Mouse (Mus musculus) stomach, postnatal 0 days (tissue): Measurements from ENCODE around the gene Cavin4. TPM values are rescaled to one million over a fixed set of nuclear protein-coding genes. Genes with fewer than 3 reads are reported as not detected.

Source experiments
- ATAC-seq: fragments of 200-750 bp; cut with Nextera tagmentation; 2 replicates; pipeline ENCODE4 v1.8.0; 2017; ENCODE audit not compliant: low FRiP score, low TSS enrichment
- DNase-seq: peaks from one replicate; pipeline ENCODE4 v3.0.0-alpha.2; 2016; ENCODE audit warnings: low spot score
- H3K27ac ChIP-seq: fragments of 300-500 bp; sonication (generic); replicated peaks from 2 replicates; pipeline ENCODE4 v1.5.1; 2014; ENCODE audit warnings: mild to moderate bottlenecking, control low read depth
- H3K27me3 ChIP-seq: fragments of 300-500 bp; sonication (generic); 2 replicates; pipeline ENCODE4 v1.6.1; 2014; ENCODE audit warnings: low read length; ENCODE audit not compliant: control insufficient read depth, insufficient read depth
- H3K36me3 ChIP-seq: fragments of 300-500 bp; sonication (generic); 2 replicates; pipeline ENCODE4 v1.6.1; 2014; ENCODE audit warnings: low read length, mixed read lengths; ENCODE audit not compliant: control insufficient read depth, insufficient read depth
- H3K4me1 ChIP-seq: fragments of 300-500 bp; sonication (generic); replicated peaks from 2 replicates; pipeline ENCODE4 v1.6.1; 2014; ENCODE audit warnings: antibody characterized with exemption; ENCODE audit not compliant: control insufficient read depth, insufficient read depth
- H3K4me2 ChIP-seq: fragments of 300-500 bp; sonication (generic); replicated peaks from 2 replicates; pipeline ENCODE4 v1.6.1; 2014; ENCODE audit warnings: low read depth, mild to moderate bottlenecking, control low read depth, moderate library complexity
- H3K4me3 ChIP-seq: fragments of 300-500 bp; sonication (generic); 2 replicates; pipeline ENCODE4 v1.5.1; 2014; ENCODE audit warnings: low read depth, low read length, control low read depth
- H3K9ac ChIP-seq: fragments of 300-500 bp; sonication (generic); 2 replicates; pipeline ENCODE4 v1.6.1; 2014; ENCODE audit warnings: mild to moderate bottlenecking, low read length, control low read depth, mixed read lengths
- H3K9me3 ChIP-seq: fragments of 300-500 bp; sonication (generic); 2 replicates; pipeline ENCODE4 v1.6.1; 2016; ENCODE audit warnings: low read length; ENCODE audit not compliant: control insufficient read depth
- CTCF ChIP-seq: IDR thresholded peaks from 2 replicates; pipeline ENCODE4 v1.5.1; 2016; ENCODE audit warnings: antibody characterized with exemption, low read depth, mild to moderate bottlenecking, moderate library complexity
- EP300 ChIP-seq: optimal IDR thresholded peaks from 2 replicates; pipeline ENCODE3; 2016; ENCODE audit warnings: antibody characterized with exemption
- WGBS: fragments of 180-500 bp; shearing (Covaris S2); extraction: QIAGEN DNeasy Blood & Tissue Kit; methylation state at CpG from one replicate; pipeline ENCODE4 v1.1.7; 2014; 5-methylcytosine and 5-hydroxymethylcytosine counted together
- polyA plus RNA-seq: library from polyadenylated mRNA; unstranded; fragments of >200 nt; fragmentation: Nextera tagmentation; extraction: Ambion mirVana; gene quantifications from 2 replicates; pipeline ENCODE4 v1.2.1, GENCODE M21; 2015

The Cavin4 gene
- polyA plus RNA-seq, 1 experiment from 2014 or later = 0.39 TPM

DNA sequence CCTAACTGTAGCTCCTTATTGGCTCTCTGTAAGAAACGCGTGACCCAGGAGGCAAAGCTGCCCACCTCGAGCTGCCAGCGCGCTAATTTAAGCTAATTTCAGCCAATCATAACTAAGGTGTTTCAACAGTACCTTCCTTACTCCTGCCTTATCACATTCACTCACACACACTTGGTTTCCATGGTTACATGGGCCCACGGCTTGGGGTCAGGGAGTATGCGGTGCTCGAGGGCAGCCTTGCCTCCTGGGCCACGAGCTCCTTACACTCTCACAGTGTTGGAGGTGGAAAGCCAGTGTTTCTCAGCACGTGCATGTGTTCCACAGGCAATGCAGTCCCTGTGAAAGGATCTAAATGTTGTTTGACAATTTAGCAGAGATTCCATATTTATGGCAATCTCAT is 25.2 kb upstream of the Cavin4 start:
- TF ChIP-seq CTCF (no peak), EP300 (no peak)

DNA sequence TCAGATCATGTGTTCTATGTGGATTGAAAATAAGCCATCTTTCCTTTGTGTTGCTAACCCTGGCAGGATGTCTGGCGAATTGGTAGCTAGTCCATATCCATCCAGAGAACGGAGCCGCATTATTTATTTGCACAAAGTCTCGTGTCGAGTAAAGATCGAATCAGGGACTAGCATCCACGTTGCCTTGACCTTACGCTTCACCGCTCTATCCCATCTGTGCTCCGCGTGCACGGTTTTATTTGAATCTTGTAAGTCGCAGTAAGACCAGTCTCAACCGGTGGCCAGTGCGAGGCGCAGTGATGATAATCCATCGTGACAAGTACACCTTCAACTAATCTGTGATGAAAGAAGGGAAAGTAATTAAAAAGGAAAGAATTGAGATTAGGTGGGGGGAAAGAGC is 23.8 kb upstream of the Cavin4 start:
- Histone ChIP-seq H3K4me3 (no peak overlapping the region), H3K9me3 (no peaks in the 10 kb centered on the region), H3K4me1 (no peaks in the 10 kb centered on the region), H3K27ac (no peak overlapping the region), H3K4me2 (no peak overlapping the region), H3K36me3 (0 out of 2 replicates have a peak, but pooled peaks cover 2% of the 10 kb centered on the region), H3K9ac (no peak overlapping the region), H3K27me3 (no peaks in the 10 kb centered on the region)
- TF ChIP-seq CTCF (no peak), EP300 (no peak)
- DNase-seq = no peak
- 92% methylated on average over 17 of the region's 17 CpGs for WGBS
- ATAC-seq = no peak

More for the DNA sequence above, 25.2 kb upstream of the Cavin4 start:
- H3K4me2 ChIP-seq = no peak overlapping the region
- DNase-seq = no peak
- no peak overlapping the region for H3K9ac ChIP-seq
- no peak overlapping the region for H3K4me3 ChIP-seq
- H3K27me3 ChIP-seq = no peaks in the 10 kb centered on the region
- no peak for ATAC-seq
- 64% methylated on average over 10 of the region's 10 CpGs for WGBS
- 0 out of 2 replicates have a peak, but pooled peaks cover 2% of the 10 kb centered on the region for H3K36me3 ChIP-seq
- no peak overlapping the region for H3K27ac ChIP-seq
- H3K9me3 ChIP-seq = no peaks in the 10 kb centered on the region
- no peaks in the 10 kb centered on the region for H3K4me1 ChIP-seq

DNA sequence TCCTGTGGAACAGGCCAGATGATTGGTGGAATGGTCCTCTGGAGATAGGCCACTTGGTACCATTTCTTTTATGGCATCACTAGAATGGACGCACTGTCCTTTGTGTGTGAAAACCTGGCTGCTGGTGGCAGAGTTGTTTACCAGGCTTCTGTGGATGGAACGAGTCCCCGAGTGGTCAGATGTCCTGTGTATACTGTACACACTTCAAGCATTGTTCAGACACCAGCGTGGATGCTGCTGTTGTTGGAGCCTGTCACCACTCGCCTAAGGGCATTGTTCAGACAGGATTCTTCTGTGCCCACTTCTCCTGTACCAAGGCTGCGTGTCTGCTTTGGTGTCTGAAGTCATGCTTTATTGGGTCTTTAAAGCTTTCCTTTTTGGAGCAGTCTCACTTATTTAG is 19.5 kb upstream of the Cavin4 start:
- no peaks in the 10 kb centered on the region for H3K36me3 ChIP-seq
- WGBS = 75% methylated on average over 6 of the region's 6 CpGs
- H3K4me2 ChIP-seq = no peak overlapping the region
- no peak overlapping the region for H3K27ac ChIP-seq
- H3K4me3 ChIP-seq = no peak overlapping the region
- H3K27me3 ChIP-seq = no peaks in the 10 kb centered on the region
- no peak overlapping the region for H3K9ac ChIP-seq
- no peaks in the 10 kb centered on the region for H3K4me1 ChIP-seq
- ATAC-seq (no peak), DNase-seq (no peak)
- H3K9me3 ChIP-seq = no peaks in the 10 kb centered on the region
- TF ChIP-seq EP300 = no peak
- TF ChIP-seq CTCF = no peak

DNA sequence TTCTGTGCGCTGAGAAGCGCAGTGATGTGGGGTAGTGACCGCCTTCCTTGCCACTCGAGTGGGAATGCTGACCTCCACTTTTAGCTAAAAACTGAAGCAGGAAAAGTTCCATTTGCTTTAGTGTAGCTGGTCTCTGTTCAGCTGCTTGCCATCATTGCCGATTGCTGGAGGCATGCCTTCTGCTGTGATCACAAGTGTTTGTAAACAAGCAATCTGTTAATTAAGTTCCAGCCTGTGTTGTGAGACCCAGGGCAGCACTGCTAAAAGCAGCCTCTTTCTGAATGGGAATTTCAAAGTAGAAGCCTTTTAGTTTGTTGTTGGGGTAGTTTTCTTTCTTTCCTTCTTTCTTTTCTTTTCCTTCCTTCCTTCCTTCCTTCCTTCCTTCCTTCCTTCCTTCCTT is 17.2 kb upstream of the Cavin4 start:
- WGBS = 95% methylated on average over 5 of the region's 5 CpGs

DNA sequence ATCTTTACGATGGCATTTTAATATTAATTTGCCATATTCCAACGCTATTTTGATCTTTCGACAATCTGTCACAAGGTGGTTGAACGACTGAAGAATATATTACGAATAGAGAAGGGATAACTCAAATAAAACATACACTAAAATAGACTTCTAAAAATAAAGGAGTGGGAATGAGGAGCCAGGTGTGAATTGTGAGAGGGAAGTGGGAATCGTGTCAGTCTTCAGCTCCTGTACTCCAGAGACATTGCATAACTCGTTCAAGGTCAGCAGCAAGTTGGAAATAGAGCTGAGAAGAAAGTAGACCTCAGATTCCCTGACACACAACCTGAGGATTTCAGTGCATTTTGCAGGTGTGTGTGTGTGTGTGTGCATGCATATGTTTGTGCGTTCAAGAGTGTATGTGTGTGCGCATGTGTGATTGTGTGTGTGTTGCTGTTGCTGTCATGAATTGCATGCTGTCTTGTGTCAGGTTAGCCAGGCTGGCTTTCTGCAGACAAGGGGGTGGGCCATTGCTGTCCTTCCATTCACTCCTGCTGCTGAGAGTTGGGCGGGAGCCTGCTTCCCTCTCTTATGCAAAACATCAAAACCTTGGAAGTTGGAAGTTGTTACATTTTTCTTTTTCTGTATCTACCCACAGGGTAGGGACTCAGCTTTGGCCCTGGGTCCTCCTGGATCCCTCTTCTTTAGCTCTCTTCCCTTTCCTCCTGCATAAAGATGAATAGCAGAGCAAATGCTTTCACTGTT is 12.5 kb upstream of the Cavin4 start:
- no peak overlapping the region for H3K4me3 ChIP-seq
- H3K4me2 ChIP-seq = no peak overlapping the region
- H3K27ac ChIP-seq = no peak overlapping the region
- H3K36me3 ChIP-seq = no peaks in the 10 kb centered on the region
- H3K27me3 ChIP-seq = no peaks in the 10 kb centered on the region
- 91% methylated on average over 10 of the region's 10 CpGs for WGBS
- ATAC-seq = no peak
- H3K4me1 ChIP-seq = no peaks in the 10 kb centered on the region
- H3K9me3 ChIP-seq = no peaks in the 10 kb centered on the region
- DNase-seq = no peak
- no peak overlapping the region for H3K9ac ChIP-seq
- TF ChIP-seq EP300 (no peak), CTCF (no peak)

More for the DNA sequence above, 17.2 kb upstream of the Cavin4 start:
- Histone ChIP-seq H3K9ac (no peak overlapping the region), H3K27me3 (no peaks in the 10 kb centered on the region), H3K27ac (no peak overlapping the region), H3K9me3 (no peaks in the 10 kb centered on the region), H3K36me3 (no peaks in the 10 kb centered on the region), H3K4me2 (no peak overlapping the region), H3K4me1 (no peaks in the 10 kb centered on the region), H3K4me3 (no peak overlapping the region)
- DNase-seq = no peak
- TF ChIP-seq EP300 (no peak), CTCF (no peak)
- ATAC-seq = no peak

DNA sequence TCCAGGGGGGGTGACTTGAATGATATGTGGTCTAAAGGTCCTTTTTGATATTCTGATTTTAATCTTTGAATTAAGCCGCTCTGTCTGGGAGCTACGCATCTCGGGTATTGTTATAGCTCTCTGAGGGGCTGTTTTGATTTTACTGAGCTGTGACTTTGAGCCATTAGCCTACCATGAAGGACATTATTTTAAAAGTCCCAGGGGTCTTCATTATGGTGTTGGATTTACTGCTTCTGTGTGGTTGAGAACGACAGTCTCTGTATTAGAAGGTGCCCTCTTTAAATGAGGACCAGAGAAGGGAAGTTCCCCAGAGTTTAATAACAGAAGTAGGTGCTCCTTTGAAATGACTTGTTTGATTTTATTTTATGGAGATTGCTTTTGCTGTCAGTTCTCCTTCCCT is 9.2 kb upstream of the Cavin4 start:
- Histone ChIP-seq H3K9me3 (no peaks in the 10 kb centered on the region), H3K4me2 (no peak overlapping the region), H3K36me3 (no peaks in the 10 kb centered on the region; the same call in 1 of the 2 replicates), H3K27me3 (no peaks in the 10 kb centered on the region), H3K27ac (no peak overlapping the region), H3K4me3 (no peak overlapping the region), H3K4me1 (no peaks in the 10 kb centered on the region), H3K9ac (no peak overlapping the region)
- TF ChIP-seq EP300 (no peak), CTCF (no peak)
- ATAC-seq = no peak
- WGBS = 89% methylated on average over 4 of the region's 4 CpGs
- no peak for DNase-seq
